Mouse (Mus musculus): ENCODE data around the gene Kctd12.

DNA sequence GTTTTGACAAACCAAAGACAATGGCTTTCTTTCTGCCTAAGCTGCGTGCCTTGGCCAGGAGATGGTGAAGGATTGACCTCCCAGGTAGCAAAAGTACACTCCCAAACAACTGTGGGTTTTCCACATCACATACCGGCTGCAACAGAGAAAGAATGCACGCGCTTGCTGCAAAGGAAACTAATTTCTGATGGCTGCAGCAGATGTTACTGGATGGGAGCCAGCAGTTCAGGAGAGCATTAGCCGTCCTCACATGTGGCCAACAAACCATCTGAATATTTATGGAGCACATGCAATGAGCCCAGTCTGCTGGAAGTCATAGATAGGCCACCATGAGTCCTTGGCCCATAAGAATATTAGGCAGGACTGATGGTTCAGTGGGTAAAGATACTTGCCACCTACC is 7.4 kb upstream of the Kctd12 start:
- no peak for TF ChIP-seq CTCF (IDR thresholded peaks at IDR 0.05; ENCODE audit: extremely low read depth, insufficient read depth, insufficient read length, insufficient replicate concordance)
- no peak for TF ChIP-seq POLR2A (IDR thresholded peaks at IDR 0.05; ENCODE audit: low read depth, low read length)

Data from spleen, adult 2 months (tissue).